Mouse (Mus musculus) liver, postnatal 0 days (tissue): ENCODE results near the gene Cggbp1. TPM values are rescaled to one million over a fixed set of nuclear protein-coding genes. Genes with fewer than 3 reads are reported as not detected.
A peak's percentile ranks its signal among the peaks of the same experiment; 100 is the strongest.

Experiments used
- ATAC-seq: fragments of 200-750 bp; cut with Nextera tagmentation; 2 replicates; pipeline ENCODE4 v1.8.0; 2017; ENCODE audit warnings: mild to moderate bottlenecking, moderate library complexity
- DNase-seq: peaks from one replicate; pipeline ENCODE4 v3.0.0-alpha.2; 2016
- H3K27ac ChIP-seq: fragments of 300-500 bp; sonication (generic); 2 replicates; pipeline ENCODE4 v1.5.1; 2014; ENCODE audit warnings: antibody characterized with exemption, moderate library complexity, mild to moderate bottlenecking, low read depth
- H3K27me3 ChIP-seq: fragments of 300-500 bp; sonication (generic); 2 replicates; pipeline ENCODE4 v1.6.1; 2014; ENCODE audit warnings: low read length, control low read depth, mixed read lengths; ENCODE audit not compliant: insufficient read depth
- H3K36me3 ChIP-seq: fragments of 300-500 bp; sonication (generic); replicated peaks from 2 replicates; pipeline ENCODE4 v1.6.1; 2014; ENCODE audit warnings: mild to moderate bottlenecking, control low read depth, low read length, moderate library complexity, mixed read lengths; ENCODE audit not compliant: insufficient read depth
- H3K4me1 ChIP-seq: fragments of 300-500 bp; sonication (generic); 2 replicates; pipeline ENCODE4 v1.6.1; 2014; ENCODE audit warnings: antibody characterized with exemption, mild to moderate bottlenecking, control low read depth; ENCODE audit not compliant: insufficient read depth
- H3K4me2 ChIP-seq: fragments of 300-500 bp; sonication (generic); 2 replicates; pipeline ENCODE4 v1.6.1; 2014; ENCODE audit warnings: low read depth, mild to moderate bottlenecking, low read length, moderate library complexity, mixed read lengths
- H3K4me3 ChIP-seq: fragments of 300-500 bp; sonication (generic); 2 replicates; pipeline ENCODE4 v1.5.1; 2014; ENCODE audit warnings: low read depth, low read length
- H3K9ac ChIP-seq: fragments of 300-500 bp; sonication (generic); replicated peaks from 2 replicates; pipeline ENCODE4 v1.6.1; 2014; ENCODE audit warnings: mild to moderate bottlenecking, moderate library complexity
- H3K9me3 ChIP-seq: fragments of 300-500 bp; sonication (generic); 2 replicates; pipeline ENCODE4 v1.6.1; 2016; ENCODE audit warnings: mild to moderate bottlenecking, control low read depth, low read length, mixed read lengths
- CTCF ChIP-seq: sonication (generic); IDR thresholded peaks from 2 replicates; pipeline ENCODE4 v1.5.1; 2016; ENCODE audit warnings: antibody characterized with exemption, low read depth
- EP300 ChIP-seq: IDR thresholded peaks from 2 replicates; pipeline ENCODE4 v1.6.1; 2016; ENCODE audit warnings: antibody characterized with exemption, low read depth, mild to moderate bottlenecking
- WGBS: fragments of 180-500 bp; shearing (Covaris S2); extraction: QIAGEN DNeasy Blood & Tissue Kit; methylation state at CpG from one replicate; pipeline ENCODE4 v1.1.7; 2014; ENCODE audit not compliant: insufficient replicate concordance; 5-methylcytosine and 5-hydroxymethylcytosine counted together
- polyA plus RNA-seq: library from polyadenylated mRNA; unstranded; fragments of >200 nt; fragmentation: Nextera tagmentation; extraction: Ambion mirVana; gene quantifications from 2 replicates; pipeline ENCODE4 v1.2.1, GENCODE M21; 2015

The Cggbp1 gene
- polyA plus RNA-seq, 1 experiment from 2014 or later = 23.8 TPM

GRCm38 (mm10) chr16:64884420-64884838 lies 32.6 kb downstream of the Cggbp1 start:
- Histone ChIP-seq H3K4me3 (no peak overlapping the region), H3K4me1 (peaks cover 8% of the 10 kb centered on the region; the same call in 1 of the 2 replicates), H3K36me3 (no peaks in the 10 kb centered on the region), H3K4me2 (no peak overlapping the region), H3K9me3 (no peaks in the 10 kb centered on the region; the same call in 1 of the 2 replicates), H3K27ac (no peak overlapping the region), H3K9ac (no peak overlapping the region), H3K27me3 (no peaks in the 10 kb centered on the region)
- ATAC-seq (no peak), DNase-seq (no peak)
- TF ChIP-seq CTCF (no peak), EP300 (no peak)
- 11% methylated on average over 3 of the region's 3 CpGs for WGBS

- Histone ChIP-seq H3K27ac (no peak overlapping the region), H3K9ac (no peak overlapping the region), H3K4me3 (no peak overlapping the region), H3K9me3 (no peaks in the 10 kb centered on the region; the same call in 1 of the 2 replicates), H3K4me2 (no peak overlapping the region), H3K27me3 (no peaks in the 10 kb centered on the region), H3K4me1 (peaks cover 8% of the 10 kb centered on the region; the same call in 1 of the 2 replicates), H3K36me3 (no peaks in the 10 kb centered on the region)
- WGBS = 53% methylated on average over 3 of the region's 3 CpGs
- DNase-seq (no peak), ATAC-seq (no peak)
- no peak for TF ChIP-seq CTCF
- TF ChIP-seq EP300 = no peak
Observed at GRCm38 (mm10) chr16:64885142-64885541, 33.3 kb downstream of the Cggbp1 start.

- no peaks in the 10 kb centered on the region; the same call in 1 of the 2 replicates for H3K9me3 ChIP-seq
- WGBS = 47% methylated on average over 4 of the region's 4 CpGs
- ATAC-seq (no peak), DNase-seq (no peak)
- no peak overlapping the region for H3K27ac ChIP-seq
- H3K4me2 ChIP-seq = no peak overlapping the region
- no peak overlapping the region for H3K4me3 ChIP-seq
- H3K27me3 ChIP-seq = no peaks in the 10 kb centered on the region
- TF ChIP-seq EP300 (no peak), CTCF (no peak)
- peaks cover 8% of the 10 kb centered on the region; the same call in 1 of the 2 replicates for H3K4me1 ChIP-seq
- H3K9ac ChIP-seq = no peak overlapping the region
- no peaks in the 10 kb centered on the region for H3K36me3 ChIP-seq
Observed at GRCm38 (mm10) chr16:64885547-64885946, 33.8 kb downstream of the Cggbp1 start.

- TF ChIP-seq CTCF (no peak), EP300 (no peak)
- DNase-seq (no peak), ATAC-seq (no peak)
- Histone ChIP-seq H3K9me3 (no peaks in the 10 kb centered on the region; the same call in 1 of the 2 replicates), H3K4me2 (no peak overlapping the region), H3K27me3 (no peaks in the 10 kb centered on the region), H3K9ac (no peak overlapping the region), H3K27ac (no peak overlapping the region), H3K4me1 (no peaks in the 10 kb centered on the region), H3K4me3 (no peak overlapping the region), H3K36me3 (no peaks in the 10 kb centered on the region)
- 87% methylated on average over 3 of the region's 3 CpGs for WGBS
Observed at GRCm38 (mm10) chr16:64889496-64889895, 37.7 kb downstream of the Cggbp1 start.

- no peaks in the 10 kb centered on the region for H3K4me1 ChIP-seq
Observed at GRCm38 (mm10) chr16:64899084-64899483, 47.3 kb downstream of the Cggbp1 start.

GRCm38 (mm10) chr16:64903328-64903727 lies 51.5 kb downstream of the Cggbp1 start:
- Histone ChIP-seq H3K4me3 (no peak overlapping the region), H3K27me3 (no peaks in the 10 kb centered on the region), H3K9ac (no peak overlapping the region), H3K27ac (no peak overlapping the region), H3K36me3 (no peaks in the 10 kb centered on the region), H3K4me2 (no peak overlapping the region), H3K9me3 (no peaks in the 10 kb centered on the region), H3K4me1 (no peaks in the 10 kb centered on the region)
- 32% methylated on average over 2 of the region's 2 CpGs for WGBS
- no peak for ATAC-seq
- TF ChIP-seq EP300 (no peak), CTCF (no peak)
- DNase-seq = no peak

More at GRCm38 (mm10) chr16:64899084-64899483, 47.3 kb downstream of the Cggbp1 start:
- H3K27ac ChIP-seq = no peak overlapping the region
- no peak overlapping the region for H3K4me2 ChIP-seq
- no peaks in the 10 kb centered on the region for H3K9me3 ChIP-seq
- 42% methylated on average over 2 of the region's 2 CpGs for WGBS
- no peak for TF ChIP-seq EP300
- peak; percentile 64 for TF ChIP-seq CTCF
- no peaks in the 10 kb centered on the region for H3K27me3 ChIP-seq
- no peak for ATAC-seq
- peak; percentile 22 for DNase-seq
- no peaks in the 10 kb centered on the region for H3K36me3 ChIP-seq
- no peak overlapping the region for H3K9ac ChIP-seq
- no peak overlapping the region for H3K4me3 ChIP-seq
